Mouse (Mus musculus): Measurements from ENCODE around the gene Cdk14. TPM values are rescaled to one million over a fixed set of nuclear protein-coding genes. Genes with fewer than 3 reads are reported as not detected.

Gene Cdk14
- polyA plus RNA-seq, 1 experiment: 2.6 TPM

GRCm38 (mm10) chr5:5314270-5314669 lies 105.8 kb downstream of the Cdk14 start:
- no peak for DNase-seq
- Histone ChIP-seq H3K27ac (ENCODE audit: insufficient read depth, low read depth, low read length) (no peak overlapping the region), H3K27me3 (replicated peaks; ENCODE audit: control insufficient read depth, insufficient read depth, low read length) (no peaks in the 10 kb centered on the region; the same call in 1 of the 2 replicates), H3K4me1 (ENCODE audit: control insufficient read depth, insufficient read depth, low read length) (no peaks in the 10 kb centered on the region), H3K36me3 (ENCODE audit: control insufficient read depth, insufficient read depth, low read length) (no peaks in the 10 kb centered on the region), H3K4me3 (ENCODE audit: insufficient read depth, low read depth, low read length) (no peak overlapping the region)
- 68% methylated on average over 6 of the region's 6 CpGs for WGBS
- TF ChIP-seq POLR2A (IDR thresholded peaks at IDR 0.05; ENCODE audit: low read depth, low read length) (no peak), CTCF (conservative IDR thresholded peaks at IDR 0.05; ENCODE audit: insufficient read depth, insufficient read length, low read depth, low read length) (no peak)

- Histone ChIP-seq H3K4me1 (ENCODE audit: control insufficient read depth, insufficient read depth, low read length) (no peaks in the 10 kb centered on the region), H3K27ac (ENCODE audit: insufficient read depth, low read depth, low read length) (no peak overlapping the region), H3K27me3 (replicated peaks; ENCODE audit: control insufficient read depth, insufficient read depth, low read length) (no peaks in the 10 kb centered on the region; the same call in 1 of the 2 replicates), H3K4me3 (ENCODE audit: insufficient read depth, low read depth, low read length) (no peak overlapping the region), H3K36me3 (ENCODE audit: control insufficient read depth, insufficient read depth, low read length) (no peaks in the 10 kb centered on the region)
- WGBS: 63% methylated on average over 9 of the region's 9 CpGs
- TF ChIP-seq CTCF (conservative IDR thresholded peaks at IDR 0.05; ENCODE audit: insufficient read depth, insufficient read length, low read depth, low read length) (no peak), POLR2A (IDR thresholded peaks at IDR 0.05; ENCODE audit: low read depth, low read length) (no peak)
- DNase-seq: no peak
Observed at GRCm38 (mm10) chr5:5313195-5313760, 106.8 kb downstream of the Cdk14 start.

GRCm38 (mm10) chr5:5305286-5305685 lies 114.8 kb downstream of the Cdk14 start:
- no peaks in the 10 kb centered on the region for H3K36me3 ChIP-seq (ENCODE audit: control insufficient read depth, insufficient read depth, low read length)
- H3K27me3 ChIP-seq (replicated peaks; ENCODE audit: control insufficient read depth, insufficient read depth, low read length): no peaks in the 10 kb centered on the region; the same call in 1 of the 2 replicates
- TF ChIP-seq POLR2A (IDR thresholded peaks at IDR 0.05; ENCODE audit: low read depth, low read length): no peak
- TF ChIP-seq CTCF (conservative IDR thresholded peaks at IDR 0.05; ENCODE audit: insufficient read depth, insufficient read length, low read depth, low read length): no peak
- H3K4me3 ChIP-seq (ENCODE audit: insufficient read depth, low read depth, low read length): no peak overlapping the region
- DNase-seq: no peak
- H3K27ac ChIP-seq (ENCODE audit: insufficient read depth, low read depth, low read length): no peak overlapping the region
- H3K4me1 ChIP-seq (ENCODE audit: control insufficient read depth, insufficient read depth, low read length): no peaks in the 10 kb centered on the region
- 92% methylated on average over 2 of the region's 2 CpGs for WGBS

GRCm38 (mm10) chr5:5303102-5303670 lies 116.9 kb downstream of the Cdk14 start:
- WGBS: 92% methylated on average over 8 of the region's 8 CpGs
- Histone ChIP-seq H3K27me3 (replicated peaks; ENCODE audit: control insufficient read depth, insufficient read depth, low read length) (no peaks in the 10 kb centered on the region), H3K4me3 (ENCODE audit: insufficient read depth, low read depth, low read length) (no peak overlapping the region), H3K27ac (ENCODE audit: insufficient read depth, low read depth, low read length) (no peak overlapping the region), H3K36me3 (ENCODE audit: control insufficient read depth, insufficient read depth, low read length) (no peaks in the 10 kb centered on the region), H3K4me1 (ENCODE audit: control insufficient read depth, insufficient read depth, low read length) (no peaks in the 10 kb centered on the region)
- TF ChIP-seq CTCF (conservative IDR thresholded peaks at IDR 0.05; ENCODE audit: insufficient read depth, insufficient read length, low read depth, low read length) (no peak), POLR2A (IDR thresholded peaks at IDR 0.05; ENCODE audit: low read depth, low read length) (no peak)
- DNase-seq: no peak

GRCm38 (mm10) chr5:5301571-5302079 lies 118.5 kb downstream of the Cdk14 start:
- Histone ChIP-seq H3K36me3 (ENCODE audit: control insufficient read depth, insufficient read depth, low read length) (no peaks in the 10 kb centered on the region), H3K4me3 (ENCODE audit: insufficient read depth, low read depth, low read length) (no peak overlapping the region), H3K27ac (ENCODE audit: insufficient read depth, low read depth, low read length) (no peak overlapping the region), H3K4me1 (ENCODE audit: control insufficient read depth, insufficient read depth, low read length) (no peaks in the 10 kb centered on the region), H3K27me3 (replicated peaks; ENCODE audit: control insufficient read depth, insufficient read depth, low read length) (no peaks in the 10 kb centered on the region)
- WGBS: 91% methylated on average over 12 of the region's 12 CpGs
- TF ChIP-seq CTCF (conservative IDR thresholded peaks at IDR 0.05; ENCODE audit: insufficient read depth, insufficient read length, low read depth, low read length) (no peak), POLR2A (IDR thresholded peaks at IDR 0.05; ENCODE audit: low read depth, low read length) (no peak)
- no peak for DNase-seq

GRCm38 (mm10) chr5:5300998-5301397 lies 119.1 kb downstream of the Cdk14 start:
- H3K27ac ChIP-seq (ENCODE audit: insufficient read depth, low read depth, low read length): no peak overlapping the region
- DNase-seq: no peak
- no peak overlapping the region for H3K4me3 ChIP-seq (ENCODE audit: insufficient read depth, low read depth, low read length)
- TF ChIP-seq CTCF (conservative IDR thresholded peaks at IDR 0.05; ENCODE audit: insufficient read depth, insufficient read length, low read depth, low read length) (no peak), POLR2A (IDR thresholded peaks at IDR 0.05; ENCODE audit: low read depth, low read length) (no peak)
- H3K36me3 ChIP-seq (ENCODE audit: control insufficient read depth, insufficient read depth, low read length): no peaks in the 10 kb centered on the region
- H3K4me1 ChIP-seq (ENCODE audit: control insufficient read depth, insufficient read depth, low read length): no peaks in the 10 kb centered on the region
- H3K27me3 ChIP-seq (replicated peaks; ENCODE audit: control insufficient read depth, insufficient read depth, low read length): no peaks in the 10 kb centered on the region
- 92% methylated on average over 2 of the region's 2 CpGs for WGBS

GRCm38 (mm10) chr5:5300290-5300689 lies 119.8 kb downstream of the Cdk14 start:
- Histone ChIP-seq H3K4me1 (ENCODE audit: control insufficient read depth, insufficient read depth, low read length) (no peaks in the 10 kb centered on the region), H3K4me3 (ENCODE audit: insufficient read depth, low read depth, low read length) (no peak overlapping the region), H3K27me3 (replicated peaks; ENCODE audit: control insufficient read depth, insufficient read depth, low read length) (no peaks in the 10 kb centered on the region), H3K36me3 (ENCODE audit: control insufficient read depth, insufficient read depth, low read length) (no peaks in the 10 kb centered on the region), H3K27ac (ENCODE audit: insufficient read depth, low read depth, low read length) (no peak overlapping the region)
- DNase-seq: no peak
- TF ChIP-seq CTCF (conservative IDR thresholded peaks at IDR 0.05; ENCODE audit: insufficient read depth, insufficient read length, low read depth, low read length) (no peak), POLR2A (IDR thresholded peaks at IDR 0.05; ENCODE audit: low read depth, low read length) (no peak)
- 82% methylated on average over 1 of the region's 1 CpGs for WGBS

Measured in kidney, adult 2 months (tissue).